Mouse (Mus musculus) left cerebral cortex, adult 18-20 months (tissue): ENCODE measurements at regions not wholly inside any gene's neighbourhood (a gene's known extent, or its start where the extent isn't known, plus 50 kb on each side); places are given as distances from the start of the nearest gene placed in this dataset.
"Not testable (repeated sequence)": the region's sequence is repeated elsewhere in the genome, so short reads cannot be mapped to it uniquely, and the experiment has no call there.

ENCODE experiments used
- DNase-seq, 2 experiments: peaks; one replicate each; pipeline ENCODE4 v3.0.0; 2021 to 2022; ENCODE audit warnings: low spot score in 2 of 2, mixed read lengths in 1 of 2

GRCm38 (mm10) chr13:5920422-5920821, 59.1 kb downstream of the Klf6 start:
- DNase-seq, result no peak

GRCm38 (mm10) chr13:5931433-5931832, 70.2 kb downstream of the Klf6 start:
- no peak for DNase-seq

- DNase-seq, result no peak
Observed at GRCm38 (mm10) chr13:5937436-5937835, 76.2 kb downstream of the Klf6 start.

- DNase-seq, result no peak
Observed at GRCm38 (mm10) chr13:5937970-5938369, 76.7 kb downstream of the Klf6 start.

- DNase-seq, result no peak
Observed at GRCm38 (mm10) chr13:5939368-5939767, 78.1 kb downstream of the Klf6 start.

GRCm38 (mm10) chr13:5952863-5953262, 91.6 kb downstream of the Klf6 start:
- DNase-seq, result no peak

GRCm38 (mm10) chr13:5955121-5955520, 93.8 kb downstream of the Klf6 start:
- DNase-seq, result not testable (repeated sequence)

- DNase-seq, result no peak
Observed at GRCm38 (mm10) chr13:5956145-5956544, 94.9 kb downstream of the Klf6 start.

- DNase-seq, result no peak
Observed at GRCm38 (mm10) chr13:5962947-5963346, 101.7 kb downstream of the Klf6 start.

- no peak for DNase-seq
Observed at GRCm38 (mm10) chr13:5964626-5965025, 103.3 kb downstream of the Klf6 start.

- DNase-seq, result no peak
Observed at GRCm38 (mm10) chr13:5978615-5979014, 117.3 kb downstream of the Klf6 start.

GRCm38 (mm10) chr13:5987491-5987890, 126.2 kb downstream of the Klf6 start:
- DNase-seq, result no peak

- no peak for DNase-seq
Observed at GRCm38 (mm10) chr13:5988407-5988806, 127.1 kb downstream of the Klf6 start.

GRCm38 (mm10) chr13:6000559-6001217, 139.4 kb downstream of the Klf6 start:
- no peak for DNase-seq

GRCm38 (mm10) chr13:6001218-6001564, 139.9 kb downstream of the Klf6 start:
- no peak for DNase-seq

GRCm38 (mm10) chr13:6005901-6006300, 144.6 kb downstream of the Klf6 start:
- DNase-seq, result no peak

GRCm38 (mm10) chr13:6009671-6010070, 148.4 kb downstream of the Klf6 start:
- no peak for DNase-seq

GRCm38 (mm10) chr13:6027207-6027606, 165.9 kb downstream of the Klf6 start:
- no peak for DNase-seq

GRCm38 (mm10) chr13:6028878-6029277, 167.6 kb downstream of the Klf6 start:
- no peak for DNase-seq

GRCm38 (mm10) chr13:6029461-6029860, 168.2 kb downstream of the Klf6 start:
- DNase-seq, result no peak

GRCm38 (mm10) chr13:6030128-6030527, 168.8 kb downstream of the Klf6 start:
- no peak for DNase-seq

- no peak for DNase-seq
Observed at GRCm38 (mm10) chr13:6040132-6040531, 178.8 kb downstream of the Klf6 start.

- no peak for DNase-seq
Observed at GRCm38 (mm10) chr13:6040663-6041062, 179.4 kb downstream of the Klf6 start.

GRCm38 (mm10) chr13:6042495-6042894, 181.2 kb downstream of the Klf6 start:
- no peak for DNase-seq
